8 mouse cellular contexts compared by ENCODE assay signal in the genomic region with DNA sequence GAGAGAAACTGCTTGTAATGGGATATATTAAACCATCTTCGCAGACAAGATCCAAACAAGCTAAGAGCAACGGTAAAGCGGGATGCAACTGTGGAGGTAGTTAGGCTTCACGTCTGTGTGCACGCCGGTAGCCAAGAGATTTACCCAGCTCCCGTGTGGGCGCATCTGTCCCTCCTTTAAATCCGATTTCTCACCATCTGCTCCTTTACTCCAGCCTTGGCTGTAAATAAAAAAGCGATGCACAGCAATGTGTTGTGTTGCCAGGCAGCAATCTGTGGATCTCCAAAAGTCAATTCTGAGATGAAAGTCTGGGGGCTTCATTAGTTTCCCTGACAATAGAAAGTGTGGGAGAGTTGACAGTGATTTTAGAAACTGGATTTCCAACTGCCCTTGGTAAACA. TPM values are rescaled to one million over a fixed set of nuclear protein-coding genes. Genes with fewer than 3 reads are reported as not detected.
A peak's percentile ranks its signal among the peaks of the same experiment; 100 is the strongest.
DNase-seq lines count a peak whose midpoint lies in the region; TF ChIP-seq lines count a peak whose summit lies in the region.

No protein-coding gene starts in this region.

- TF ChIP-seq POLR2A in small intestine, adult 2 months (IDR thresholded peaks at IDR 0.05; ENCODE audit: low read depth, low read length) = no peak
- TF ChIP-seq POLR2A in kidney, adult 2 months (IDR thresholded peaks at IDR 0.05; ENCODE audit: low read depth, low read length) = no peak

- peak; percentile 51 for DNase-seq in layer of hippocampus, adult 11-12 months (ENCODE audit: low spot score)
- no peak for DNase-seq in layer of hippocampus, postnatal 25 days (ENCODE audit: extremely low spot score in 1 of 2, low spot score in 1 of 2)
- DNase-seq in frontal cortex, postnatal 10 days (ENCODE audit: low spot score in 2 of 2) = peak; percentile 27 to 40
- no peak for DNase-seq in heart, postnatal 10 days
- no peak for DNase-seq in kidney, adult 2 months
- no peak for DNase-seq in lung, postnatal 4 days

- 89% methylated on average over 10 of the region's 10 CpGs for WGBS in macrophage (ENCODE audit: missing documents)
- WGBS in small intestine, adult 2 months = 92% methylated on average over 10 of the region's 10 CpGs
- WGBS in kidney, adult 2 months = 78% methylated on average over 10 of the region's 10 CpGs

- no peaks in the 10 kb centered on the region for H3K36me3 ChIP-seq in macrophage (ENCODE audit: inconsistent target)
- no peaks in the 10 kb centered on the region for H3K36me3 ChIP-seq in small intestine, adult 2 months (ENCODE audit: control insufficient read depth, insufficient read depth, low read length)
- H3K36me3 ChIP-seq in kidney, adult 2 months (ENCODE audit: control insufficient read depth, insufficient read depth, low read length) = no peaks in the 10 kb centered on the region

- H3K4me3 ChIP-seq in macrophage (ENCODE audit: inconsistent target) = no peak overlapping the region
- H3K4me3 ChIP-seq in small intestine, adult 2 months (ENCODE audit: low read depth, low read length) = no peak overlapping the region
- H3K4me3 ChIP-seq in kidney, adult 2 months (ENCODE audit: insufficient read depth, low read depth, low read length) = no peak overlapping the region

- H3K4me1 ChIP-seq in small intestine, adult 2 months (ENCODE audit: control insufficient read depth, insufficient read depth, insufficient read length, low read length) = peaks cover 38% of the 10 kb centered on the region
- no peaks in the 10 kb centered on the region for H3K4me1 ChIP-seq in kidney, adult 2 months (ENCODE audit: control insufficient read depth, insufficient read depth, low read length)

- H3K79me2 ChIP-seq in macrophage (ENCODE audit: inconsistent target) = no peaks in the 10 kb centered on the region

- H3K27ac ChIP-seq in macrophage = peak overlapping the region; percentile 72
- H3K27ac ChIP-seq in small intestine, adult 2 months (ENCODE audit: insufficient read depth, low read depth, low read length) = peak overlapping the region; percentile 51
- H3K27ac ChIP-seq in kidney, adult 2 months (ENCODE audit: insufficient read depth, low read depth, low read length) = no peak overlapping the region

- intact Hi-C loops in heart, postnatal 10 days (cut with DNase I) = no loop called here

- no peak for TF ChIP-seq CTCF in small intestine, adult 2 months (IDR thresholded peaks at IDR 0.05; ENCODE audit: extremely low read depth, insufficient read length, insufficient replicate concordance, low read depth, low read length)
- no peak for TF ChIP-seq CTCF in kidney, adult 2 months (conservative IDR thresholded peaks at IDR 0.05; ENCODE audit: insufficient read depth, insufficient read length, low read depth, low read length)

- no peaks in the 10 kb centered on the region for H3K27me3 ChIP-seq in small intestine, adult 2 months (ENCODE audit: control insufficient read depth, insufficient read depth, low read length)
- H3K27me3 ChIP-seq in kidney, adult 2 months (replicated peaks; ENCODE audit: control insufficient read depth, insufficient read depth, low read length) = no peaks in the 10 kb centered on the region

RNA-seq across cellular contexts. Expression of gene Ralgps2, which starts 57.6 kb away (rescaled TPM):
- total RNA-seq in layer of hippocampus, postnatal 25 days (2021) = 10 to 100 TPM; 64.5 to 69.2 TPM
- 10 to 100 TPM in 21 of 26 experiments, 1 to 10 TPM in 5; 2.0 to 44.8 (median 20.4) TPM for total RNA-seq in macrophage (2018; cell fraction: chromatin; rRNA removed)
- total RNA-seq in macrophage (2018; cell fraction: cytosol; rRNA removed) = 10 to 100 TPM in 2 of 26 experiments, 1 to 10 TPM in 24; 4.1 to 14.0 (median 6.9) TPM
- 10 to 100 TPM in 18 of 26 experiments, 1 to 10 TPM in 8; 4.0 to 27.7 (median 16.0) TPM for total RNA-seq in macrophage (2018; cell fraction: nucleus; rRNA removed)
- polyA plus RNA-seq in macrophage (2018) = 4.7 to 8.8 TPM (median 5.8 TPM) in 3 replicates
- 6.5 and 21.6 TPM in 2 replicates for polyA plus RNA-seq in small intestine, adult 2 months (2012; rRNA removed)
- total RNA-seq in heart, postnatal 10 days (2021) = 10 to 100 TPM; 22.0 to 24.5 TPM
- polyA plus RNA-seq in kidney, adult 2 months (2012; rRNA removed) = 4.5 and 5.9 TPM in 2 replicates

Comparison
In these comparisons a context has a peak if more than half of its experiments do, and no peak if none do; other contexts are left out.
1. DNase-seq: peak in layer of hippocampus, adult 11-12 months (single experiment) and frontal cortex, postnatal 10 days (2 of 2); none in layer of hippocampus, postnatal 25 days (0 of 2), heart, postnatal 10 days (0 of 2), kidney, adult 2 months (single experiment) and lung, postnatal 4 days (0 of 2).